Comparison of ENCODE assay signal across 32 mouse cellular contexts in genomic region chr6:29545611-29546010, GRCm38 (mm10). TPM values are rescaled to one million over a fixed set of nuclear protein-coding genes. Genes with fewer than 3 reads are reported as not detected.
"Had no signal": no experiment of that assay in that cellular context is flagged by ENCODE, and none has a peak within 500 bp of the region (broad histone marks: within the 10 kb centered on the region; RNA-seq: fewer than 3 reads in every experiment).

No protein-coding gene starts in this region.

- H3K9me3 ChIP-seq: limb, embryonic 10.5 days; limb, embryonic 15.5 days; liver, embryonic 12.5 days; liver, embryonic 13.5 days; liver, embryonic 15.5 days; lung, embryonic 15.5 days; midbrain, embryonic 12.5 days; midbrain, embryonic 13.5 days; midbrain, embryonic 15.5 days had no signal

- H3K9ac ChIP-seq: limb, embryonic 12.5 days; limb, embryonic 13.5 days; limb, embryonic 15.5 days; liver, embryonic 12.5 days; liver, embryonic 13.5 days; liver, embryonic 14.5 days; liver, embryonic 15.5 days; liver, postnatal 0 days; lung, embryonic 14.5 days; lung, embryonic 15.5 days; midbrain, embryonic 12.5 days; midbrain, embryonic 13.5 days; midbrain, embryonic 15.5 days; neural tube, embryonic 12.5 days had no signal

- ATAC-seq: liver, embryonic 12.5 days; liver, postnatal 0 days; lung, postnatal 0 days; midbrain, embryonic 13.5 days; midbrain, embryonic 15.5 days; midbrain, embryonic 16.5 days had no signal

- DNase-seq: left cerebral cortex, postnatal 4 days; liver; liver, embryonic 13.5 days; liver, postnatal 0 days; lung, adult 18-20 months; lung, adult 2 months; lung, embryonic 14.5 days; lung, postnatal 10 days; lung, postnatal 14 days; lung, postnatal 36 days; lung, postnatal 4 days; midbrain, embryonic 14.5 days had no signal

- H3K4me2 ChIP-seq: limb, embryonic 12.5 days; limb, embryonic 13.5 days; limb, embryonic 15.5 days; liver, embryonic 11.5 days; liver, embryonic 12.5 days; liver, embryonic 13.5 days; liver, embryonic 15.5 days; lung, embryonic 14.5 days; lung, embryonic 15.5 days; midbrain, embryonic 11.5 days; midbrain, embryonic 12.5 days; midbrain, embryonic 13.5 days; midbrain, embryonic 15.5 days; neural tube, embryonic 12.5 days had no signal

- H3K27ac ChIP-seq: limb, embryonic 10.5 days; limb, embryonic 12.5 days; limb, embryonic 13.5 days; limb, embryonic 15.5 days; liver, embryonic 12.5 days; liver, embryonic 13.5 days; liver, embryonic 14.5 days; liver, embryonic 15.5 days; lung, embryonic 15.5 days; macrophage; midbrain, embryonic 10.5 days; midbrain, embryonic 12.5 days; midbrain, embryonic 13.5 days; midbrain, embryonic 15.5 days; neural tube, embryonic 12.5 days had no signal

- H3K27me3 ChIP-seq: limb, embryonic 12.5 days; limb, embryonic 13.5 days; limb, embryonic 15.5 days; liver, embryonic 12.5 days; liver, embryonic 13.5 days; liver, embryonic 15.5 days; lung, embryonic 15.5 days; megakaryocyte, embryonic 14.5 days; midbrain, embryonic 12.5 days; midbrain, embryonic 13.5 days; midbrain, embryonic 15.5 days; neural tube, embryonic 12.5 days had no signal

- H3K4me1 ChIP-seq: limb, embryonic 10.5 days; limb, embryonic 12.5 days; limb, embryonic 13.5 days; limb, embryonic 15.5 days; liver, embryonic 12.5 days; liver, embryonic 13.5 days; liver, embryonic 15.5 days; lung, embryonic 15.5 days; midbrain, embryonic 10.5 days; midbrain, embryonic 12.5 days; midbrain, embryonic 13.5 days; midbrain, embryonic 15.5 days; neural tube, embryonic 12.5 days had no signal

- H3K4me3 ChIP-seq: limb, embryonic 10.5 days; limb, embryonic 12.5 days; limb, embryonic 13.5 days; limb, embryonic 15.5 days; liver, embryonic 12.5 days; liver, embryonic 13.5 days; liver, embryonic 15.5 days; lung, embryonic 15.5 days; megakaryocyte, embryonic 14.5 days; midbrain, embryonic 10.5 days; midbrain, embryonic 12.5 days; midbrain, embryonic 13.5 days; midbrain, embryonic 15.5 days; myocyte; neural tube, embryonic 12.5 days had no signal

RNA-seq across cellular contexts. Expression of gene Kcp, which starts 37.9 kb away (rescaled TPM):
- polyA plus RNA-seq: macrophage had no signal
